Mouse (Mus musculus) cerebellum, postnatal 14 days (tissue): ENCODE data around the gene AI597479.
A peak's percentile ranks its signal among the peaks of the same experiment; 100 is the strongest.

Experiments used
- DNase-seq, 2 experiments: peaks; one replicate each; pipeline ENCODE4 v3.0.0; 2021; ENCODE audit warnings: mixed read lengths in 2 of 2

Gene AI597479

DNA sequence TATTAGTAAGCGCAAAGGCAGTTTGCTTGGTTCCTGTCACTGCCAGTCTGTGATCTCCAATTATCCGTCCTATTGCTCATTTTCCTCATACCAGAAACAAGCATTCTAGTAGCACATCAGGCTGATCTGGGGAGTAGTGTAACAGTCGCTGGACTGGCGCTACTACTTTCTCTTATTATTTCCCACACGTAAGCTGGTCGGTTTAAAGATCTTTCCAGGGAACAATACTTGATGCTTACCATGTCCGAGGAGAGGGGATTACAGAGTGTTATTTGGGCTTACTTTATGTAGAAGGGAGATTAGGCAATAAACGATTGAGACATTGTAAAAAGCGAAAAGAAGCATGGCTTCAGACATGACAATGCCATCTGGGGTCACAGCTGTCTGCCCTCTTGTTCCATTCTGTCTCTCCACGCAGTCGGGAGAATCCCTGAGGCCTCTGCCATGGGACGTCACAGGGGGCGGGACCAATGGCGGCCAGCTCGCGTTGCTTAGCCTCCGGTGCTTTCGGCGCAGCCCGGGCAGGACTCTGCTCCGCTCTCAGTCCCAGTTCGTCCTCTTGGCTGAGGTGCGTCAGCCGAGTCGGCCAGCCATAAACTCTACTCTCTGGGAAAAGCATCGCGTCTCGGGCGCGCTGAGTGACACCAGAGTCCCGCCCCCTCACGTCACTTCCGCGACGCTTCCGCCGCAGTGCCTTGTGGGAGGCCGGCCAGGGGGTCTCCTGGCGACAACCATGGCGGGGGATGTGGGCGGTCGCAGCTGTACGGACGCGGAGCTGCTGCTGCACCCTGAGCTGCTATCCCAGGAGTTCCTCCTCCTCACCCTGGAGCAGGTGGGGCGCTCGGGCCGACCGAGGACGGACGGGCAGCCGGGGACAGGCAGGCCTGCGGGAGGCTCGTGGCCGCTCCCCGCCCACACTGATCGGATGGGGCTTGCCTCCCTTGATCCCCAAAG is at the start of gene AI597479, which contains the start of gene Tgfbrap1:
Gene AI597479, plus strand, starts transcription at position 680 of the 954 bp plus-strand sequence.
Gene Tgfbrap1, minus strand, starts transcription at position 607 of the 954 bp plus-strand sequence.
- peak; percentile 96 to 97 for DNase-seq

DNA sequence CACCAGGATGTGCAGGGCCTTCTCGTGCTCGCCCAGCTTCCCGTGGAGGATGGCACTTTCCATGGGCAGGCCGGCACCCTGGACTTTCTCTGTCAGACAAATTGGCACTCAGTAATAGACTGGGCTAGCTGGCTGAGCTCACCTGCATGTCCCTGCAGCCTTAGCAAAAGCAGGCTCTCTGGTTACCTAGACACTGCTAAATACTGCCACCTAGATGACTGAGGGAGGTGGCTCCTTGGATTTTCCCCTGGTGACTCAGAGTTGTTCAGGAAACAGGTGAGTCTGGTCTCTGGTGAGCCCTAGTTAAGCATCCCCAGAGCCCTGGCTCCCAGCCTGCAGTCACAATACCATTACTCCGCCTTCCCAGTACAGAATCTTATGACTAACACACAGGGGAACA is 46.6 kb upstream of the AI597479 start:
- DNase-seq = no peak

DNA sequence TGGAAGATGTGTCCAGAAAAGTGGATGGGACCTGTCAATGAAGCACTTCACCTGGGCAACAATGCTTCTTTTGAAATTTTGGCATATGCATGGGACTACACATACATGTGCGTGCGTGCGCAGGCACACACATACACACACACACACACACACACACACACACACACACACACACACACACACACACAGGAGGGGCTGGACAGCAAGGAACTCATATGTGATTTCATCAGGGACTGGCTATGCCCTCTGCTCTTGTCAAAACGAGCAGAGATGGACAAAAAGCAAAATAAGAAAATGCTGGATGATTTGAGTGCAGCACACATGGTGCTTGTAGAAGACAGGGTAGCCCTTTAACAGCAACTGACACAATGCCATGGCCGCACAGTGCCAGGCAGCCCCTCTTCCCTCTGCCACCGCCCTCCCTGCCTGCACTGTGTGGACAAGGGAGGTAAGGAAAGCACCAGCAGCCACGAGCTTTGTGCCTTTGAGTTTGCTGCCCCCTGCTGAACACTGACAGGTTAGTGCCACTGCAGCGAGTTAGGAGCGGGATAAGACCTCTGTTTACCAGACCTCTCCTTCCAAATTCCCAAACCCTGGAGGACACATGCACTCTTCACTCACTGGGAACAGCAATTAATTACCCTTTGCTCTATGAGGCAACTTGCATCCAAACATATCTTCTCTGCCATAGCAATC is 32.7 kb upstream of the AI597479 start:
- DNase-seq = peak; percentile 78 to 88

DNA sequence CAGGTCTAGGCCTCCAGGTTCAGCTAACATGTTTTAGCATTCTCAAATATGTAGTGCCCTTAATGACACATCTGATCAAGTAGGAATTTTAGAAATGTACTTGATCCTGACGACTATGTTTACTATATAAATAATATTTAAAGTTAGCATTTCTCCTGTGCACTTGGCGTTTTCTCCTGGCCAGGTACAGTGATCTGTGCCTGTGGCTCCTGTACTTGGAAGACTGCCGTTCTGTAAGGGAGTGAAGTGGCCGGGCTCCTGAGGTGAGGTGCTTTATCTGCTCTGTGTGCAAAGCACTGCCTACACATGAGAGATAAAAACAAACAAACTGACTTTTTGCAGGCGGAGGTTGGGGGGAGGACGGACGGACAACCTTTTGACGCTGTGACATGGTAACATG is 31.9 kb upstream of the AI597479 start:
- no peak for DNase-seq

DNA sequence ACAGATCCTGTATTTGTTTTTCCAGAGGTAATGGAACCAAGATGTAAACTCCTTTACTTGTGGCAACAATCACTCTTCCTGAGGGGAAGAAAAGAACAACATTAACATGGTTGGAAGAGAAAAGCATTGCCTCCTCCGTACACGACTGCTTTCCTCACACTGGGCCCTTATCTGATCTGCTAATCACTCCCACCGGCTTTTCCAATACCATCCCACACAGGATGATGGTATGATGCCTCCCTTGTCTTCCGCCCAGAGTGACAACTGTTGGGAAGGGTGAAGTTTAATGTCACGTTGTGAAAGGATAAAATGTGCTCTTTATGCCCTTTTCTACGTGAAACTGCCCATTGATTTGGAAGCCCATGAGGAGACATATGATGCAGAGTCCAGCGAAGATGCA is 31.0 kb upstream of the AI597479 start:
- no peak for DNase-seq

DNA sequence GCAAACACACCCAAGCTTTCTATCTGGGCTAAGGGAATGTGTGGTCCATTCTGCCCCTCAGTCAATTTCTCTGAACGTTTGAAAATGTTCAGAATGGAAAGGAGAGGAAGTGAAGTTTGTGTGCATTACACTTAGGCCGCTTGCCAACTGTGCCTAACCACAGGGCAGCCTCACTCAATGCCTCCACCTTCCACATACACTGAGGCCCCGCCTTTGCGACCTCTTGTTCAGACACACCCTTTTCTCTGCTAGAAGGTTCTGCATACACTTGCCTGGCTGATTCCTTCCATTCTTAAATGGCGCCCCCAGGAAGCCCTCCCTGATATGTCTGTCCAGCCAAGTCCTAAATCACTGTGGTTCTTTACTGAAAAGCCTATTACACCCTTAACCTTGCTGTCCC is 27.8 kb upstream of the AI597479 start:
- DNase-seq = no peak

DNA sequence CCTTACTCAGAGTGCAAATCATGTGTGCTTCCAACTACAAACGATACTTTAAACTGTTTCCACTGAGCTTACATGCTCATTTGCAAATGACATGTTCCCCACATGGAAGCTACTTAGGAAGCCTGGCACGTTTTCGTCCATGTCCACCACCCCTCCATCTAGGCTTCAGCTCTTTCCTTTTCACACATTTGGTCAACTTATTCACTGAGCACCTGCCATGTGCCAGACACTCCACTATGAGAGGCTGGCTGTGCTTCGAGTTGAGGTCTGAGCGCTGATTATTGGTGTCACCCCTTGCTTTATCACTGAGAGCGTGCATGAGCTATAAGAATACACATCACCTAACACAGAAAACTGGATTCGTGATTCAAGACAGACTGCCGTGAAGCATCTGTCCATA is 26.5 kb upstream of the AI597479 start:
- DNase-seq = no peak

DNA sequence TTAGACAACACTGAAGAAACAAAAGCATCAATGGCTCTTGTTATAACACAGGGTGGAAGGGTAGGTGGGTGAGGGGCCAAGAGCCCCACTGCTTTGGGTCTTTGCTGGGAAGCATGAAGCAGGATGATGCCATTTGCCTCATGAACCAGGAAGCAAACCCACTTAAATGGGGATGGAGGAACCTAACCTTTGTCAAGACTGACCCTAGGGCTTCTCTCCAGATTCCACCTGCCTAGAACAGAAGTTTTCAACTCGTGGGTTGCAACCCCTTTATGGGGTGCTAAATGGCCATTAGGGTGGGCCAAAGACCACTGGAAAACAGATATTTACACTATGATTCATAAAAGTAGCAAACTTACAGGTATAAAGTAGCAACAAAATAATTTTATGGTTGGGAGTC is 25.9 kb upstream of the AI597479 start:
- DNase-seq = no peak

DNA sequence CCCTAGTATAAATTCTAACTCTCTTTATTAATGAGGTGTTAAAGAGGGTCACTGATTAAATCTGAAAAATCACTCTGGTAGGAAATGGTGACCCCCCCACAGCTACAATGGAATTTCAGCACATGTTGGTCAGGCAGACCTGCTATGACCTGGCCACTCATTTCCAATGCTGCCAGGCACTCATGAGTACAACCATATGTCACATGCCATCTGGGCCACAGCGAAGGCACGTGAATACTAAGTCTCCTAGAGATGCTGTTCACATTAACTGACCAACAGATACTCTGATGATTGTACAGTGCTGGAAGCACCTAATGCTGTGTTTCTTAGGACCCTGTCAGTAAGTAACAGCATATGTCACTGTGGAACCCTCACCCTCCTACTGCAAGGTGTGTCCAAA is 23.7 kb upstream of the AI597479 start:
- peak; percentile 46 to 59 for DNase-seq

DNA sequence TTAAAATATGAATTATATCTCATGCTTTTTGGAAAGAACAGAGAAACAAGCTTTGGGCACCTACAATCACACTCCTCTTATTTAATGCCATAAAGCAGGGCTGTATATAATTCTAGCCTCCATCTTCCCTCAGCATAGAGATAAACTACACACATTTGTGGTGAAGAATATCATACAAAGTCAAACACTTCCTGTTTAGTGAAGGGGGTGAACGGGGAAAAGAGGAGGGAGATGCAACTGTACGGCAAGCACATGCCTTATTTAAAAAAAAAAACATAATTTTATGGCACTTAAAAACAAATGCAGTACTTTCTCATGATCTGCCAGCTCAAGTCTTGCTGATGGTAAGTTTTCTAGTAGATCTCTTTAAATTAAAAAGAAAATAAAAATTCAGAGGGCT is 20.4 kb upstream of the AI597479 start:
- DNase-seq = no peak

DNA sequence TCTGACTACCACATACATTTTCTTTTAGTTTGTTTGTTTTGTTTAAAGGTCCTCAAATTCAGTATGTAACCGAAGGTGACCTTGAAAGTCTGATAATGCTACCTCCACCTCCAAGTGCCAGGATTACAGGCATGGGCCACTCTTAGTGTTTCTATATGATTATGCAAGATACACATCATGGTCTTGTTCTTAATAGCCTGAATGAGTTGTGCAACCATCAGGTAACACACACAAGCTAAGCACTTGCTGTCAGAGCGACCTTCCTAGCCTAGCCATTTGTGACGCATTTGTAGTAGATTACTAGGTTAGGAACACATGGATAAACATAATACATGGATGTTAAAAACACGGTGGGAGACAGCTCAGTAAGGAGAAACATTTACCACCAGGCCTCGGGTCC is 15.6 kb upstream of the AI597479 start:
- no peak for DNase-seq

DNA sequence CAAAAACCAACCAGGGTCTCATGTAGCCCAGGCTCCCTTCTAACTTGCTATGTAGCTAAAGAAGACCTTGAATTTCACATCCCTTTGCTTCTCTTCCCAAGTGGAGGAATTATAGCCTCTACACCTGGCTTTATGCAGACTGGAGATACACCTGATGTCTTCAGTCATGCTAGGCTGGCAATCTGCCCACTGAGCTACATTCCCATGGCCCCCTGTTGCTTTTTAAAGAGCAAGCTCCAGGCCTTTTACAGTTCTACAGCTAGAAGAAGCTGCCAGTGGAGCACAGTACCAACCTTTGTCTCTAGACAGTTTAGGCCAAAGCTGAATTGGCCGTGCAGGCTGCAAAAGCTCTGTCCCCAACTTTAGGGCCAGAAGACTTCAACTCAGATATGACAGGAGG is 8.1 kb upstream of the AI597479 start:
- peak; percentile 44 to 64 for DNase-seq

DNA sequence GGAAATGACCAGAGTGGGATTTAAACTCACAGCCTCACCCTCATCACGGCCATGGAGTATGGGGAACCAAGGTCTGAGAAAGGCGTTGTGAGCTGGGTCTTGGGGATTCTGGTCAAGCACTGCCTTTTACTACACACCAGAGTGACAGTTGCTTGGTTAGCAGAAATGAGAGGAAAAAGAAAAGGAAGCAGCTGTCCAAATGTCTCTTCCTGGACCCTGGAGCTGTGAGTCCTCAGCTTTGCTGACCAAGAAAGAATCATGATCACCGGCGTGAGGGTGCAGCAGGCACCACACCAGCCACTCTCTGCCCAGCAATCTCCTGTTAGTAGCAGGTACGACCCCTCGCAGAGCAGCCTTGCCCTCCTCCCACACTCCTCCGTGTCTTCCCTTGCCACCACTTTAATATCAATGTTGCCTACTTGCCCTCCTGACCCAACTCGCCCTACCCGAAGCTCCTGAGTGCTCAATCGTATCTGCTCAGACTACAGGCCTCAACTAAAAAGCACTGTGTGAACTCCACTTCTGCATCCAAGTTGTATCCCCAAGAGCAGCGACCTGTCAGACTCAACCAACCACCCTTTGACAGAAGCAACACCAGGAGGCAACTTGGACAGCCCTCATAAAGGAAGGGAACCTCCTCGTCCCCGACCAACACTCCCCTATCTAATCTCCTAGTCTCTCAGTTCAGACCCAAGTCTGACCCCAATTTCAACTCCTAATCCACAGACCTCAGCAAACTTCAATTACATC is 7.0 kb upstream of the AI597479 start:
- no peak for DNase-seq

DNA sequence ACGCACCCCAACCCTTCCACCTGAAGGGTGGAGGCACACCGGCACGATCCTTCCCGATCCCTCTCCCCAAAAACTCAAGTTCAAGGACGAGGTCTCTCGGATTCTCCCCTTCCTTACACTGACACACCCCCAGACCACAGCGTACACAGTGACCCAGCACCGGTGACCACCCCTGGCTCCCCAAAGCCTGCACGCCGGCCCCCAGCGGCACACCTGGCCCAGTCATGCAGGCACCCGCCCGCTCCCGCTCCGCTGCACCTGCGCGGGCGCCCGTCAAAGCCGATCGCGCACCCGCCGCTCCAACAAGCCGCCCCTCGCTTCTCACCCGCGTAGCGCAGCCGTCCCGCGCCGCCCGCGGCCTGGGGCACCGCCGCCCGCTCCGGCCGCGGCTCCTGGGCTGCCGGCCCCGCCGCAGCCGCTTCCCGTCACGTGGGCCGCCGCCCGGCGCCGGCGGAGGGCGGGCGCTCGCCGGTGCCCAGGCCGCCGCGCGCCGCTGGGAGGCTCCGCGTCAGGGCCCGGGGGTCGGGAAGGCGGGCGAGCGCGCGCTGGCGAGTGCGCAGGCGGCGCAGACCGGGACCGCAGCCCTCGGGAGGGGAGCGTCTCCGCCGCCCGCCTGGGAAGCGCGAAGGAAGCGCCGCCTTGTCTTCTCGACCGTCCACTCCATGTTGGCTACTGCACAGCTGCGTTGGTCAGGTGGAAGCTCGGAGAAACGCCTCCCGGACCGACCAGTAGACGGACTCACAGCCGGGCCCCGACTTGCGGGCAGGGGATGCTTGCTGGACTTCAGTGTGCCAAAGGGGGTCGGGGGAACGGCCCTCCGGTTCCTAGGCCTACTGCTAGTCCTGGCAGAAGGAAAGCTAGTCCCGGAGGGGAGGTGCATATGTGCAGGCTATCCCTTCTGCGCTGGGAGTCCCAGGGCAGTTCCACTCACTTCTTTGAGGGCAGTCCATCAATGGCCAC is 6.2 kb upstream of the AI597479 start:
- DNase-seq = peak; percentile 72 to 80

DNA sequence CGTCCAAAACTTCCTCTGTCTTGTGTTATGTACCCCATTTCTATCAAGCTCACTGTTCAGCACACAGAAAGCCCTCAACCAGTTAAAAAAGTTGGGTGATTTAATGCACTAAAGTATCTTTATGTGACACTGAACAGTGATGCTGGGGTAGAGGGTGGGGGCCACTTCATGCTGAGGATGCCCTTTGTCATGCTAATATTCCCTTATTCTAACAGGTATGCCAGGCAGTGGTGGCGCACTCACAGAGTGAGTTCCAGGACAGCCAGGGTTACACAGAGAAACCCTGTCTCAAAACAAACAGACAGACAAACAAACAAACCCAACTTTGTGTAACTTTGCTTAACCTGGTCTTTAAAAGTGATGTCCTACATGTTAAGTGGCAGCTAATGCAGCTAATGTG is 4.3 kb upstream of the AI597479 start:
- DNase-seq = no peak

DNA sequence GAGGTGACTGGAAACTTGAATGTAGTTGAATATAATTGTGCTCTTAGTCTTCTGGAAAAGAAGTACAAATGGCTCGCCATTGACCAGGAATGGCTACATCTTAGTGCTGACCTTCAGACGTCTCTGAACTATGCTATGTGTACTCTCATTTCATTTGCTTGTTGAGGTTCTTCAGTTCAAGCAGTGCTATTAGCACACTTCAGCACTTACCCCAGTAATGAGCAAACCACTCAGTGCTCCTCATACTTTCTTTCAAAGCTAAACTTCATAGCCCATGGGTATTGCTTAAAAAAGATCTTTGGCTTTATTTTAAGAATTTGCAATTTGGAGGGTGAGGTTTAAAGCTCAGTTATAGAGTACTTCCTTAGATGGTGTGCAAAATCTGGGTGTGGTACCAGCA is 10.2 kb downstream of the AI597479 start:
- DNase-seq = no peak

DNA sequence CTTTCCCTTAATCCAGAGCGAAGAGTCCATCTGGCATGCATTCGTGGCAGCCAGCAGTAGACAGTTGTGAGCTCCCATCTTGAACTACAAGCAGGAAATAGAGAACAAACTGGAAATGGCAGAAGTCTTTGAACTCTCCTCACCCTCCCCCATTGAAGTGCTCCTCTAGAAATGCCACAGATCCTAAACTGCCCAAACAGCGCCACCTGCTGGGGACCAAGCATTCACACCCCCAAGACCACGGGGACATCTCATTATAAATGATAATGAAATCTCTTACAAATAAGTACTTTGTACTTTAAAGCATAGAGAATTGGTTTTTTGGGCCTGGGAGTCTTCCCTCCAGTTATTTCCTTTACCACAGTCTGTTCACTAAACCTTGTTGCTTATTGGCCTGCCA is 12.0 kb downstream of the AI597479 start:
- DNase-seq = peak; percentile 54 to 72

DNA sequence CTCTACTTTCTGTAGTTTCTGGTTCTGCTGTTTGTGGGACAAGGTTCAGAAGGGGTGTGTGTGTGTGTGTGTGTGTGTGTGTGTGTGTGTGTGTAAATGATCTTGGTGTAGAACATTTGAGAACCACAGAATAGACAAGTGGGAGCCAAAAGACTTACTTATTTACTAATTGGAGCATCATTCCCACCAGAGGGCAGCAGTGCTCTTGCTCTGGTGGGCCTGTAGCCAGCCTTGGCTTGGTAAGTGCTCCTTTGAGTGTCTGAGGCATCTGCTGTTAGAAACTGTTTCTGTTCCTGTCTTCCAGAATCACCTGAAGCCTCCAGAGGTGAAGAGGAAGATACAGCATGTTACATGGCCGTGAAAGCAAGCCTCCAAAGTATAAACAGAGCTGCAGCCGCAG is 14.4 kb downstream of the AI597479 start:
- peak; percentile 84 to 85 for DNase-seq

DNA sequence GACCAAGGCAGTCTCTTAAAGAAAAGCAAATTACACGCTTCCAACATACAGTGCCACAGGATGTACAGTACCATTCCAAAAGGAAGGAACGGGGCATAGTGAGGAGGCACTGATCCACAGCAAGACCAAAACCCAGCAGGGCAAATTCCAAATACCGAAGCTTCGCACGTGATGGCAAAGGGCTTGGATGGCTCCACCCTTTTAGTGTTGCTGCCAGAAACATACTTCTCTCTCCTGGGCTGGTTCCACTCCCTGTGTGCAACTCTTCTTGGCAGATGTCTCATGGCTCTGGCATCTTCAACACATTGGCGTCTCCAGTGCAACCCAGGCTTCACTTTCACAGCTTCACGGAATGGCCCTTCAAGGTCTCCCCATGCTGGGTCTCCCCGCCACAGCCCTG is 18.9 kb downstream of the AI597479 start:
- no peak for DNase-seq

DNA sequence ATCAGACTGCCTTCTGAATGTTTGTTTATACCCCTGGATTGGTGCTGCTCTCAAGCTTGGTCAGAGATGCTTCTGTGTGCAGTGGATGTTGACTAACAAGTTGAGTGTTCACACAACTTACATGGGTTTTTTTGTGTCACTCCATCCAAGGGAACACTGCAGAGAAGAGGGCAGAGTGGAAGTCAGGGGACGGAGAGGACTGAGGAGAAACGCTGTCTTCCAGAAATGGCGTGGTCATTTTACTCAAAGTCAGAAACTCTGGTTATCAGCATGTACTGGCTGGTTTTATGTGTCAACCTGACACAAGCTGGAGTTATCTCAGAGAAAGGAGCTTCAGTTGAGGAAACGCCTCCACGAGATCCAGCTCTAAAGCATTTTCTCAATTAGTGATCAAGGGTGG is 22.4 kb downstream of the AI597479 start:
- DNase-seq = no peak

DNA sequence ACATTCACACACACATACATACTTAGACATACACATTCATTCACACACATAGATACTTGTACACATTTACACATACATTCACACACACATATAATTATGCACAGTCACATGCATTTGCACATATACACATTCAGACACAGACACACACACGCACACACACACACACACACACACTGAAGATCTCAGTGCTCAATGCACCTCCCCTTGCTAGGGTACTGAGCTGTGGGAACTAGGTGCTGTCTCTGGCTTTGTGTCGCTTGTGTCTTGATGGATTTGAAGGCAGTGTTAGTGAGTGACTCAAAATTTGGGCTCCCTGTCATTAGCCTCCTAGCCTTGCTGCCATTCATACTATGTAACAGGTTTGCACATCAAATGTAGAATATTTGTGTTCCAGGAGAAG is 24.1 kb downstream of the AI597479 start:
- DNase-seq = no peak

DNA sequence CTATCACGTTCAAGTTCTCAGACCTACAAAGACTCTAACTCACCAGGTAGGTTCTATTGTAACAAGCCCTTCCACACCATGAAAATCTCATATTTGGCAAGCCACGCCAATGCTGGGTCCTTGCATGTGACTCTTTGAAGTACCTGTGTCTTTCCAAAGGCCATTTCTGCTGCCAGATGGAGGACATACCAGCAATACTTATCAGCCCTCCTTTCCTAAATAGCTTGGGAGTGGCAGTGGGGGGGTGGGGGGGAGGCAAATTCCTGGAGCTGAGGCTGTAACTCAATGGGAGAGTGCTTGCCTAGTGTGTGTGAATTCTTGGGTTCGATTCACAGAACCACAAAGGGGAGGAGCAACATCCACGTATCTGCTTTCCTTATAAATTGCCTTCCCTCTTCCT is 26.2 kb downstream of the AI597479 start:
- no peak for DNase-seq
